Mouse (Mus musculus) cerebellum, adult 2 months (tissue): ENCODE results near the gene Elp5.

ENCODE experiments used
- CTCF ChIP-seq: fragments of 200-500 bp; IDR thresholded peaks from 2 replicates; pipeline ENCODE4 v1.5.1; 2011; ENCODE audit warnings: low read depth, mild to moderate bottlenecking, control low read depth, low read length, moderate library complexity, borderline replicate concordance; ENCODE audit not compliant: insufficient read depth
- POLR2A ChIP-seq: fragments of 200-500 bp; IDR thresholded peaks from 2 replicates; pipeline ENCODE4 v1.6.1; 2011; ENCODE audit warnings: low read length, control low read depth, borderline replicate concordance; ENCODE audit not compliant: insufficient read depth

DNA sequence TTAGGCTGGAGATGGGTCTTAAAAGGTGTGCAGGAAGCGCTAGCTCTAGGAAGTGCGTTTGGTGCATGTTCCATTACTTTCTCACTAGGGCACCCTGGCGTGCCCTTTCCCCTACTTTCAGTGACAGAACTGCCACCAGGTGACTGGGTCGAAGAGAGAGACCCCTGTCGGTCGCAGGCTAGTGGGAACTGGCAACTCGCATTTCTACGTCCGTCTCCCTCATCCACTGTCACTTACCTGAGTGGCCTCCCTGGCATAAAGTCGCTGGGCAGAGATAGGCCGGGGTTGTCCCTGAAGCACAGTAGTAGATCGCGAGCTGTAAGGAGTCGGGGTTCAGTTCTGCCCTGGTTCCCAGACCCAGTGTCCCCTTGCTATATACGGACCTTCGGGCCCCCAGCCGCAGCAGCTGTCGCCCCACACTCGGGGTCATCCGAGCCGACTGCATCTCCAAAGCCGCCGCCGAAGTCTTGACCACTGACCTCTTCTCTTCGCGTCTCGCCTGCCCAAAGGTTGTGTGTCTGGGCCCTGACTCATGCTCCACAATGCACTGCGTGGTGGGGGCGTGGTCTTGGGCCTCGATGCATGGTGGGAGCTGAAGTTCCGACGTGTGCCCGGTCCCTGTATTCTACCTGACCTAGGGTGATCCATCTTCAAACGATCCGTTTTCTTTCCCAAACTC lies 32.7 kb upstream of the Elp5 start, which contains the start of gene Acadvl:
- TF ChIP-seq POLR2A (peak; percentile 86), CTCF (peak; percentile 36; the same call in 1 of the 2 replicates)
